Mouse (Mus musculus): Measurements from ENCODE around the gene Plrg1.

Gene Plrg1

DNA sequence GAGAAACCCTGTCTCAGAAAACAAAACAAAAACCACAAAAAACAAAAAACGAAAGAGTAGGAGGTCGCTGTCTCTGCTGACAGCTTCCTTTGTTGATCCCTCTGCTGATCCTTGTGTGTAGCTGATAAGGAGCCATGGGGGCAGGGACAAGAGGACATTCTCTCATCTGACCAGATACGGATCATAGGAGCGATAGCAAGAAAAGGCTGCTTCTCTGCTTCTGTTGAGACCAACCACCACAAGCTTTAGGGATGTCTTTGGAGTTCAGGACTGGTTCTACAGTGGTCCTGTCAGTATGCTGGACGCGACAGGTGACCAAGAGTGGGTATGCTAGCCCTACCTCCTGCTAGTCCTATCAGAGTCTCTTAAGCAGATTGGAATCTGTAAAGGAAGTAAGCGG lies 2.2 kb upstream of the Plrg1 start:
- DNase-seq: no peak

DNA sequence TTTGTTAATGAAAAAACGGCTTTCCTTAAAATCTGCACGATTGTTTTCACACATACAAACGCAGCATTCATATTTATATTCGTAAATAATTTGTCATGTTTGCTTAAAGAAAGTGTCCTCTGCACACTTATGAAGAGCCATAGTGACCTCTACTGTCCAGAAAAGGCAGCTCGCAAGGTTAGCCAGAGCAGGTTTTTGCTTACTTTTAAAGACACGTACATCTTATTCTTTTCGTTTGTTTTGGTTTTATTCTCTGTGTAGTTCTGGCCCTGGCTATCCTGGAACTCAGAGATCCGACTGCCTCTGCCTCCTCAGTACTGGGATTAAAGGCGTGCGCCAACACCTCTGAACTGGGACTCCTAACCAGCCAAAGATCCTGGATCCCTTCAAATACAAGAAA lies 1.6 kb upstream of the Plrg1 start:
- DNase-seq: peak; percentile 10

DNA sequence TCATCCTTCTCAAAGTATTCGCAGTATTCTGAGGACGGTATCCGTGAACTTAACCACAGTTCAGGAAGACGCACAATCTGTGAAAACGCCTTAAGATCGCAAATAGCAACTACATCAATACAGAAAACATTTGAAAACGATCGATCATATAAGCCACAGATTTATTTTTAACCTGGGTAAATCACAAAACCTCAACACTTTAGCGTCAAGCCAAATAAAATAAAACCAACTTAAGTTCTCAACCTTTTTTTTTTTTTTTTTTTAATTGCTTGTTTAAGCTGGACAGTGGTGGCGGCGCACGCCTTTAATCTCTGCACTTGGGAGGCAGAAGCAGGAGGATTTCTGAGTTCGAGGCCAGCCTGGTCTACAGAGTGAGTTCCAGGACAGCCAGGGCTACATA lies 563 bp upstream of the Plrg1 start:
- DNase-seq: no peak

DNA sequence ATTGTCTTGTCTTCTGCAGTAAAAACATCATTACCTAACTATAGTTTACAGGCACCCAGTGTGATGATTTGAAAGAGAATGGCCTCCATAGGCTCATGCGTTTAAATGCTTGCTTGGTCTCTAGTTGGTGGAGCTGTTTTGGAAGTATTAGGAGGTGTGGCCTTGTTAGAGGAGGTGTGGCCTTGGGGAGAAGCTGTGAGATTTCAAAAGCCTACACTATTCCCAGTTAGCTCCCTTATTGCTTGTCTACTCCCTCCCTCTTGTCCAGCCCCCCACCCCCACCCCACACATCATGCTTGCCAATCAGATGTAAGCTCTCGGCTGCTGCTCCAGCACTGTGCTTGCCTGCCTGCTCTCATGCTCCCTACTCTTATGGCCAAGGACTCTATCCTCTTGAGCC lies 1.7 kb downstream of the Plrg1 start:
- DNase-seq: no peak

DNA sequence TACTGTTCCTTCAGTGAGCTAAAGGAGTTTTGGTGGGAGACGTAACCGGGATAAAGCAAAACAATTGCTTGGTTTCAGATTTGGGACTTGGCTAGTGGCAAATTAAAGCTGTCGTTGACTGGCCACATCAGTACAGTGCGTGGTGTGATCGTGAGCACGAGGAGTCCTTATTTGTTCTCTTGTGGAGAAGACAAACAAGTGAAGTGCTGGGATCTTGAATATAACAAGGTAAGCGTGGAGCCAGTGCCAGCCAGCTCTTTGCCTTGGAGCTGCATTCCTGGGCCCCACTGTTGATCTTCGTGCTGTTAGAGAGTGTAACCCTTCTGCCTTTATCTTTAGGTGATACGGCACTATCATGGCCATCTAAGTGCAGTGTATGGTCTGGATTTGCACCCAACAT lies 12.6 kb downstream of the Plrg1 start:
- DNase-seq: no peak

DNA sequence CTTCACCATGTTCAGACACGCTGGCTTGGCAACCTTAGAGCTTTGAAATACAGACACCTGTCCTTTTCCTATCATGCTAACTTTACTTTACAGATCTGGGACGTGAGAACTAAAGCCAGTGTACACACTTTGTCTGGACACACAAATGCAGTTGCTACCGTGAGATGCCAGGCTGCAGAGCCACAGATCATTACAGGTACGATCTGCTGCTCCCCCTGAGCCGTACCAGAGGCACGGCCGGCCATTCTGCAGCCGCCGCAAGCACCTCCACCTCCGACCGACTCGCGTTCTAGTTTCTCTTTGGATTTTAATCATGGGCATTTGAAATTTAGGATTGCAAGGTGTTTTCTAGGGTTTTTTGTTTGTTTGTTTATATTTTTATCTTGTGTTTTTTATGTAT lies 13.5 kb downstream of the Plrg1 start:
- DNase-seq: no peak

DNA sequence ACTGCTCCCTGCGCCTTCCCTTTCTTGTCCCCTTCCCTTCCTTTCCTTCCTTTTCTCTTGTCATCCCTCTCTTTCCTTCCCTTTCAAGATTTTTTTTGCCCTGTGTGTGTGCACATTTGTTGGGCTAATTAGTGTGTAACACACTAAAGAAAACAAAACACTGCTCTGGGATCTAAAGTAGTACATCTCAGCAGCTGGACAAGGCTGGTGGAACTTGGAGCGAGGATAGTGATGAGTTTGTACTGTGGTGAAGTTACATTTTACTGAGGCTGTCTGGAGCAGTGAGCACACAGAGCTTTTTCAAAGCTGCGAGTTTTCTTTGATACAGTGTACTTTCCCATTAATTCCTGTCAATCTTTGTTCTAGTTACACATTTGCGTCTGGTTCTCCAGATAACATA lies 14.9 kb downstream of the Plrg1 start:
- no peak for DNase-seq

DNA sequence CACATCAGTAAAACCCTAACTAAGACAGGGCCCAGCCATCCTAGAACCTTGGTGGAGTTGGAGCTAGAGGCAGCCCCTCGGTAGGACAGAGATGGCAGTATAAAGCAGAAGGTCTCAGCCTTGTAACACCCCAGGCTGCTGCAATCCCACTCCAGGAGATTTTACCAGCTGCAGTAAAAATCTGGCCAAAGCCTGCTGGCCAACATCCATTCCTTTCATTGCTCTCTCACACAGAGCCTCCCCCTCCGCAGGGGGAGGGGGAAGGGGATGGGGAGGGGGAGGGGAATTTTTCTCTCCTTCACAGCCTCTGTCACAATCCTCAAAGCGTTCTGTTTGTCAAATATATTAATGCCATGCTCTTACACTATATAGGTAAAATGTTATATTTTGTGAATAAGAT lies 21.2 kb downstream of the Plrg1 start:
- DNase-seq: no peak

DNA sequence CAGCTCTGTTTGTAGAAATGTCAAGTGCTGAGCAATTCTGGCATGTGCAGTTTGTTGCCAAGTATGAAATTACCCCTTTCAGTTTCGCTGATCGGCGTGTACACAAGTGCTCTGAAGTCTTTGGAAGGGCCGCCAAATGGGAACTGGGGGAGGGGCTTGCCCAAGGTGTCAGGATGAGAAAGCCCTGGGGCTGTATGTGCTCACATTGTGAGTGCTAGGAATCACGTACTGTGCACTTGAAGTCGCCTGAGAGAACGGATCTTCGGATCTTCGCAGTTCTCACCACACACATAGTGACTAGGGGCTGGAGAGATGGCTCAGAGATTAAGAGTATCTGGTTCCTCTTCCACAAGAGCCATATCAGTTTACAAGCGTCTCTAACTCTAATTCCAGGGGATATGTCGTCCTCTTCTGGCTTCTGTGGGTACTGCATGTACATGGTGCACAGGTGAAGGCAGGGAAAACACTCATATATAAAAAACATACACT lies 25.3 kb downstream of the Plrg1 start:
- DNase-seq: peak; percentile 56

DNA sequence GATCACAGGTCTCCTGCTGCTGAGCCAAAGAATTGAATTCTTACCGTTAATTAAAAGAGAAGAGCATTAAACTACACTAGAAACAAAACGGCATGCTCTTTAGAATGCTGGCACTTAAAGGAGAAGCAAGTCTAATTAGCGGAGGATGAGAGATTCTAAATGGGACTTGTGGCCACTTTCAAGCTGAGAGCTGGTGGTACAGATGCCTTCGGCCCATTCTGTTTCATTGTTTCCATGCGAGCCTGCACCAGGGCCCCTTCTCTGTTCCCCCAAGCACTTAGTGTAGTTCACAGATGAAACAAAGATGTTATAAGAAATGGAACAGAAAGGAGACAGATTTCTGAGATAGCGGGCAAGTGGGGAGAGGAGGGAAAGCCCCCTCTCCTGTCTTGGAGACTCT lies 42.3 kb downstream of the Plrg1 start:
- DNase-seq: no peak

DNA sequence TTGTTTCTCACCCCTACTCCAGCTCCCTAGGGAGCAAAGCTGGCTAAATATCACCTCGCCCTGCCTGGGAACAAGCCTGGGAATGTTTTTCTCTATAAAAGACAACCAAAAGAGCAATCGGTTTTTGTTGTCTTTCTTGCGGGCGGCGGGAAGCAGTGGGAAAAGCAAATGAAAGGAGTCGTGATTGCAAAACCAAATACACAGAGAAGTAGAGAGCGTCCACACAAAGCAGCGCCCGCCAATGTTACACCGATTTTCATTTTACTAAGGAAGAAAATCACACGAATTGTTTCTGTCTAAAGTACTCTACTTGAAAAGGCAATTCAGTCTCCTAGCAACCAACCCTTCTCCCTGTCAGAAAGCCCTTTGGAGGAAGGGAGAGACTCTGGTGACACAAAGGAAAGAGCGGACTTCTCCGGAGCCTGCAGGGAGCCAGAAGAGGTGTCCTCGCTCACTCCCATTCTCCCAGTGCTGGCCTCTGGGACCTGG lies 43.3 kb downstream of the Plrg1 start:
- DNase-seq: no peak

DNA sequence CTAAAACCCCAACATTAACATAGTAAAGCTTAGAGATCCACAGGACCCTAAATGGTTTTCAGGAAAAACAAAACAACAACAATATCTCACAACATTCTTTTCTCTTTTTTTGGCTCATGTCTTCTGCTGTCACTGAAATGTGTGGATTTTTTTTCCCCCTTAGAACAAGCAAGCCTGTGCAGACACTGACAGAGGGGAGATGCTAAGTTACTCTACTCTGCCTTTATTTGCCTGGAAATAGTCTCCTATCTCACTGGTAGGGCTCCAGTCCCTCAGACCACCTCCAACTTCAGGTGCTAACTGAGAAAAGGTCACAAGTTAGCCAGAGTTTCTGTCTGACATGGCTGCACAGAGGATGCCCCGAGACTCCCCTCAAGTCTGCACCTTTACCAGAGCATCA lies 43.8 kb downstream of the Plrg1 start:
- DNase-seq: no peak

DNA sequence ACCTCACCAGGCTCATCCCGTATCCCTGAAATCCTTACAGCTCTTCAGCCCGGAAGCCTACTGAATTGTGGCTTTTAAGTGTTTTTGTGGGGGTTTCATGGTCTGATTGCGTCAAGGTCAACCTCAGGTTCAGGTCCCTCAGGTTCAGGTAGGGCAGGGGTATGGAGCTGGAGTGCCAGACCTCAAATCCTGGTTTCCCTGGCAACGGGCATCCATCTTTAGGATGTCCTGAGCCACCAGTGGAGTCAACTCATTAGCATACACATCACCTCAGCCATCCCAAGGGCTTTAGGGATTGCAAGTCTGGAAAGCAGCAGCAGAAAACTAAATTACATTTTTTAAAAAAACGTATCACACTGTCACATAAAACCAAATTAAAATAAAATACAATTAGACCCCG lies 44.3 kb downstream of the Plrg1 start:
- DNase-seq: no peak

DNA sequence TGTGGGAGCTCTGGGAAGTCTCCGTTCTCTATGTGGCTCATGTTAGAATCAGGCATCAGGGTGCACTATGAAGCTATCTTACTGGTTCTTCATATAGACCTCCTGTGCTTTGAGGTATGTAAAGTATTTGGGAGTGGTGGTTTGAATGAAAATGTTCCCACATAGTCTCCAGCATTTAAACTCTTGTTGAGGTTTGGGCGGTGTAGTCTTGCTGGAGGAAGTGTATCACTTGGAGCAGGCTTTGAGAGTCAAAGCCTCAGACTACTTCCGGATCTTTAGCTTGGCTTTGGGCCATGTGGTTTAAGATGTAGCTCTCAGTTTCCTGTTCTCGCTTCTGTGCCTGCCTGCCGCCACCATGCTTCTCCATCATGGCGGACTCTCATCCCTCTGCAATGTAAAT lies 47.0 kb downstream of the Plrg1 start:
- no peak for DNase-seq

DNA sequence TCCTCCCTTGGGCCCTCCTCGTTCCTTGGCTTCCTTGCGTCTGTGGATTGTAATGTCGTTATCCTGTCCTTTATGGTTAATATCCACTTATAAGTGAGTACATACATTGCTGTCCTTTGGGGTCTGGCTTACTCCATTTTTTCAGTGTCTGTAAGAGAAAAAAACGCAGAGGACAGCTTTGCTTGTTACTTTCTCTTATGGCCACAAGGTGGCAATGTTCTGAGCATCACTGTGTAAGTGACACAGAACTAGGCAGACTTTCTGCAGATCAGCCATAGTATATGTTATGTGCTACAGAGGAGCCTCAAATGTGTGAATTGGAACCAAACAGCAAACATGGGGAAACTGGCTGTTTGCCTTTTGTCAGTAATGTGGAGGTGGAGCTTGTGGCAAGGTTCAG lies 54.8 kb downstream of the Plrg1 start:
- DNase-seq: no peak

DNA sequence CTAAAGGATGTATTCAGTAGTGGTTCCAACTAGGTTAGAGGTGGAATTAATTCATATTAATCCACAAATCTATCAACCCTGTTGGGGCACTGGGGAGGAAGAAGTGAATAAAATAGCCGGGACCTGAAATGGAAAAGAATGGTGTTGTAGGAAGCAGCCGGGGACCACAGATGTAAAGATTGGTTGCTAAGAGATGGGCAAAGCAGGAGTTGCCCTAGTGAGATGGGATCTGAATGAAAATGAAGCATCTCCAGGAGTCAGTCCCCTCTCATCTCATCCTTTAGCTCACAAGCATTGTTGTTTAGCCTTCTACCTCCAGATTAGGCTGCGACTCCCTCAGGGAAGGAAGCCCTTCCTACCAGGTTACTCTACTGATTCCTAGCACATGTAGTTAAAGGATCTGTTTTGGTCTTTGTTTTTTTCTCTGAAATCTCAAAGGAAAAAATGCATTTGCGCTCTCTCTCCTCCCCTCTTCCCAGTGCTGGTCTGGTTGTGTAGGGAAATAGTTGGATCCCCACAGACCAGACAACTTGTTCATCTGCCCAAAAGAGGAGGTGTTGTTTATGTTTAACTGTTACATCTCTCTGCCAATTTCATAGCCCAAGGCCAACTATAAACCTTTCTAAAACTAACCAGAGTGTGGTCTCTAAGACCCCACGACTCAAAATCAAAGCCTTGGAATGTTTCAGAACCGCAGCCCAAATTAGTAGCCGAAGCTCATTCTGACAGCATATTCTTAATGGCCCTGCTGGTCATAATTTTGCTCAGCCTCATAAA lies 56.4 kb downstream of the Plrg1 start:
- no peak for DNase-seq

DNA sequence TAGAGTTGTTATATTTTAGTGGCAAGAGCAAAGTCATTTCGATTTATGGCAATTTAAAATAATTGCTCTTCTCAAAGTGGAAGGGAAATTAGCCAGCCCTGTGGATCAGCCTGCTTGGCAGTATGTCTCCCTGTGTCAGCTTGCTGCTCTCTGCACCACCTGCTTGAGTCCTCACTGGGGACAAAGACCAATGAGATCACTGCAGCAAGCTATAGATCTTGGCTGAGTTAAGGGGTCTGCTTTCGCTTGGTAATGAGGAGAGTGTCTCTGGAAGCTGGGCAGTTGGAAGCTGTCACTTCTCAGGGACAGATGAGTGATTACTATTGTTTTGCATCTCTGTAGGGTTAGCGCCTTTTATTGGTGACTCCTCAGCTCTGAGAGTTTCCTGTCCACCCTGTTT lies 57.5 kb downstream of the Plrg1 start:
- no peak for DNase-seq

DNA sequence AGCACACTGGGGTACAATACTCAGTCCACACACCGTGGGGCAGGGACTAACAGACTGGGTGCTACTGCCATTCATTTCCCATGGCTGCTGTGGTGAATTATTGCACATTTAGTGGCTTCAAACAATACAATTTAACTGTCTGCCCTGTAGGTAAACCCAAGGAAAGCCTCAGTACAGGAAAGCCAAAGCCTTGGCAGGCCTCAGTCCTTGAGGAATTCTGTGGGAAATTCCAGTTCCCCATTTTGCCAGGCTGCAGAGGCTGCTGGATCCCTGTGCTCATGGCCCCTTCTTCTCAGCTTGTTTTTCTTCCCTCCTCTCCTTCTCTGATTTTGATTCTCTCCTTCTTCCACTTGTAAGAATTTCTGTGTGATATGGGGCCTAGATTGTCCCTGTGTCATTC lies 59.6 kb downstream of the Plrg1 start:
- DNase-seq: no peak

DNA sequence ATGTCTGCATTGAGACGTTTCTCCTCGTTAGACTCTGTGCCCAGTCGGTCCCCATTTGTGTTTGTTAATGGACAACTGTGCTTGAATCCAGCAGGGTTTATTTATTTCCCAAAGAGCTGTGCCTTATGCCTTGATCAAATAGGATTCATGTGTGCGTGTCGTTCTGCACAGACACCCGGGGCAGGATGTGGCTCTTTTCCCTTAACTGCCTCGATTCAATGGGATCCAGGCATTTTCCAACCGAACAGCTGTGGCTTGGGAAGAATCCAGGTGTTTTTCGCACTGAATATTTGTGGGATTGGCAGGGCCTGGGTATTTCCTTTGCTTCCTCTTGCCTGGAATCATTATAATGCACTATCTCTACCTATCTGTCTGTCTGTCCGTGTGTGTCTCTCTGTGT lies 62.3 kb downstream of the Plrg1 start:
- DNase-seq: no peak

Data from thymus, postnatal 14 days (tissue).